Mouse (Mus musculus): Measurements from ENCODE around the gene Katnbl1. TPM values are rescaled to one million over a fixed set of nuclear protein-coding genes. Genes with fewer than 3 reads are reported as not detected.

Katnbl1 gene
- total RNA-seq (2023) = 1 to 10 TPM; 6.8 to 7.0 TPM

GRCm38 (mm10) chr2:112378973-112379898 is at the start of gene Katnbl1:
Gene Katnbl1 (plus strand): TSS chr2:112379211.

DNA sequence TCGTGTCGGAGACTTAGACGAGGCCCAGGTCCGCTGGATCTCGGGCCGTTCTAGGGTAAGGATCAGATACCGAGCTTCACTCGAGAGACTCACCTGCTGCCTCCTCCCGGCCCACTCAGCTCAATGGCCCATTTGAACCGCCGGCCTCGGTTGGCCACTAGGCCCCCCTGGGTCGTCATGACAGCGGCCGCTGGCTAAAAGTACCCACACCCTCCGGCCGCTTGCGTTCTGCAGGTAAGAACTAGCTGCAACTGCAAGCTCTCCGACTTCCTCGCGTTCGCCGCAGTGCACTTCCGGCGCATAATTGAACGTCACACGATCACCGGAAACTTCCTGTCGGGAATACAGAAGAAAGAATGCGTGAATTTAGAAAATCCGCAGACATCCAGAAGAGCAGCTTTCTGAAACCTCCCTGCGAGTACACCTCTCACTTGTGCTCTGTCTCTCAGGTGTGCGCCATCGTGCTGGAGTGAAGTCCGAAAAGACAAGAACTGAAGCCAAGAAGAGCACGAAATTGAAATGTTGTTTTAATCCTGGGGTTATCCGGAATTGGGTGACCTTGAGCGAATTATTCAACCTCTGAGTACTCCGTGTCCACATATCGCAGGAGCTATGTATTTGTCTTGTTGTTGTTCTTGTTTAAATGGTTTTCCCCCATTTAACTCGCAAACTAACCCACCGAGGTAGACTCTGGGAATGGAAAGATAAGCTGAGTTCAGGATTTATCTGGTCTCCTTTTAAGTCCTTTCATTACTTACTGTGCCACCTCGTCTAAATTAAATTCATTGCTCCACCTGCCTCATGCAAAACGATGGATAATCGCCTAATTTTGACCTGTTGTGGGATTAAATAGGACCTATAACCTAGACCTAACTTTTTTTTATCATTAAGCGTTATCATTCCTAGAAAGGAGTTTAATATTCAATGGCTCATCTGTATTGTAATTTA is 11.0 kb upstream of the Katnbl1 start, which contains the start of gene Emc4:
Gene Emc4, minus strand, starts transcription at position 302 of the 948 bp plus-strand sequence.

DNA sequence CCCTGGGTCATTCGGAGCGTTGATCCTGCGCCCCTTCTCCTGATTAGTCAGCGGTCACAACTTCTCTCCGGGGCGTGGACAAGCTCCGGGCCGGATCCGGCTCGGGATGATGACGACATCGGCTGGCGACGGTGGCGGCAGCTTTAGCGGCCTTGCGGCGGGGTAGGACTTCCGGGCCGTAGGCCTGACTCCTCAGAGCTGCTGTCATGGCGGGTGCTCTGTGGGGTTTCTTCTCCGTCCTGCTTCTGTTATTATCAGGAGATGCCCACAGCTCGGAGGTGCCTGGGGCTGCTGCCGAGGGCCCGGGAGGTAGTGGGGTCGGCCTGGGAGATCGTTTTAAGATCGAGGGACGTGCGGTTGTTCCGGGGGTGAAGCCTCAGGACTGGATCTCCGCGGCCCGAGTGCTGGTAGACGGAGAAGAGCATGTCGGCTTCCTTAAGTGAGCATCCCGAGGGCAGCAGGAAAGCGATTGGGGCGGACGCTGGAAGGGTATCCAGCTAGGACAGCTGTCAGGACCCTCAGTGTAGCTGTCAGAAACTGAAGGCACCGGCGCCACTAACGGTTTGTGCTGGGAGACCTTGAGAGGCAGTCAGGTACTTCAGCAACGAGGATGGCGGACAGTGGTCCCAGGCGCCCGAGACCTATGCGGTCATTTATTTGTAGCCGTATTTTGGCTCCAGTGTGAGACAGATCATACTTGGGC is 76.0 kb downstream of the Katnbl1 start, which contains the start of gene Emc7:
Gene Emc7, plus strand, starts transcription at position 136 of the 703 bp plus-strand sequence.

Other genes starting within 250 kb of the Katnbl1 start
- gene Olfr1316, start 244.2 kb upstream of the Katnbl1 start, total RNA-seq (2023) = not detected
- not detected for gene Olfr1317, start 238.9 kb upstream of the Katnbl1 start, total RNA-seq (2023)
- not detected for gene Olfr1318, start 225.0 kb upstream of the Katnbl1 start, total RNA-seq (2023)
- gene Lpcat4, start 139.7 kb upstream of the Katnbl1 start, total RNA-seq (2023) = 10 to 100 TPM; 63.2 to 79.0 TPM
- gene Nutm1, start 119.9 kb upstream of the Katnbl1 start, total RNA-seq (2023) = not detected
- gene Nop10, start 117.3 kb upstream of the Katnbl1 start, total RNA-seq (2023) = 10 to 100 TPM; 19.7 to 26.5 TPM
- gene Slc12a6, start 113.4 kb upstream of the Katnbl1 start, total RNA-seq (2023) = 100 to 1,000 TPM; 182 to 212 TPM
- not detected for gene Gm21985, start 112.9 kb upstream of the Katnbl1 start, total RNA-seq (2023)
- gene Emc4, start 11.2 kb upstream of the Katnbl1 start, total RNA-seq (2023) = 10 to 100 TPM; 17.2 to 23.2 TPM
- gene Emc7, start 75.8 kb downstream of the Katnbl1 start, total RNA-seq (2023) = 1 to 10 TPM; 8.0 to 8.7 TPM
- not detected for gene Chrm5, start 101.6 kb downstream of the Katnbl1 start, total RNA-seq (2023)
- 1 to 10 TPM; 5.6 to 8.1 TPM for gene Aven, start 113.8 kb downstream of the Katnbl1 start, total RNA-seq (2023)